Mouse (Mus musculus) CH12.LX (cell line): ENCODE results near the gene Cnih3. TPM values are rescaled to one million over a fixed set of nuclear protein-coding genes. Genes with fewer than 3 reads are reported as not detected.

Source experiments
- DNase-seq: peaks from one replicate; pipeline ENCODE4 v3.0.0-alpha.2; 2013; ENCODE audit errors: extremely low read depth
- H3K27ac ChIP-seq: 2 replicates; pipeline ENCODE4 v1.5.1; 2012; ENCODE audit warnings: low read depth, mild to moderate bottlenecking, control low read depth, moderate library complexity; ENCODE audit not compliant: insufficient read depth
- H3K27me3 ChIP-seq: replicated peaks from 2 replicates; pipeline ENCODE3; 2012; ENCODE audit warnings: inconsistent platforms
- H3K36me3 ChIP-seq, 2 experiments: replicated peaks in 1 of 2; 2 replicates each; pipeline versions ENCODE3 to v1.6.1; 2012; ENCODE audit warnings: inconsistent platforms in 1 of 2, low read length in 1 of 2, mild to moderate bottlenecking in 1 of 2, mixed read lengths in 1 of 2, moderate library complexity in 1 of 2; ENCODE audit not compliant: control insufficient read depth in 1 of 2, insufficient read depth in 1 of 2
- H3K4me1 ChIP-seq, 2 experiments: 2 replicates each; pipeline ENCODE4 v1.6.1; 2012; ENCODE audit warnings: inconsistent platforms in 1 of 2, moderate library complexity in 1 of 2; ENCODE audit not compliant: insufficient read depth in 2 of 2, control insufficient read depth in 1 of 2
- H3K4me2 ChIP-seq: 2 replicates; pipeline ENCODE4 v1.6.1; 2012; ENCODE audit warnings: low read depth, mild to moderate bottlenecking, control low read depth; ENCODE audit not compliant: poor library complexity, insufficient read depth, severe bottlenecking
- H3K4me3 ChIP-seq, 3 experiments: fragments of 150-350 bp in 1 of 3; sonication (generic) in 1 of 3; replicated peaks in 1 of 3; 2 replicates each; pipeline versions ENCODE3 to v1.5.1; 2011 to 2012; ENCODE audit warnings: low read depth in 2 of 3, low read length in 2 of 3, mild to moderate bottlenecking in 2 of 3, moderate library complexity in 2 of 3, control low read depth in 1 of 3, improper control_type of control experiment in 1 of 3, inconsistent platforms in 1 of 3, mixed read lengths in 1 of 3; ENCODE audit not compliant: poor library complexity in 1 of 3
- H3K79me2 ChIP-seq: replicated peaks from 2 replicates; pipeline ENCODE4 v1.6.1; 2012; ENCODE audit warnings: mild to moderate bottlenecking, moderate library complexity; ENCODE audit not compliant: control insufficient read depth, poor library complexity, insufficient read depth, severe bottlenecking; ENCODE audit errors: extremely low read depth
- H3K9ac ChIP-seq: 2 replicates; pipeline ENCODE4 v1.6.1; 2012; ENCODE audit warnings: low read depth, mild to moderate bottlenecking, control low read depth, moderate library complexity; ENCODE audit not compliant: insufficient read depth
- H3K9me3 ChIP-seq: replicated peaks from 2 replicates; pipeline ENCODE3; 2012; ENCODE audit warnings: low read length, inconsistent platforms, mixed read lengths
- BHLHE40 ChIP-seq: IDR thresholded peaks from 2 replicates; pipeline ENCODE4 v1.6.1; 2011; ENCODE audit warnings: mild to moderate bottlenecking, low read depth, low read length, improper control_type of control experiment
- CHD1 ChIP-seq: IDR thresholded peaks from 2 replicates; pipeline ENCODE4 v1.6.1; 2012; ENCODE audit warnings: low read depth, low read length, improper control_type of control experiment, inconsistent platforms
- EP300 ChIP-seq: IDR thresholded peaks from 2 replicates; pipeline ENCODE4 v1.6.1; 2011; ENCODE audit warnings: low read length, improper control_type of control experiment
- HCFC1 ChIP-seq: IDR thresholded peaks from 2 replicates; pipeline ENCODE4 v1.6.1; 2012; ENCODE audit warnings: low read depth, mild to moderate bottlenecking, inconsistent platforms, low read length, improper control_type of control experiment
- IRF4 ChIP-seq: IDR thresholded peaks from 2 replicates; pipeline ENCODE4 v1.6.1; 2014; ENCODE audit warnings: low read depth, mild to moderate bottlenecking, inconsistent platforms, low read length, improper control_type of control experiment
- MAX ChIP-seq: IDR thresholded peaks from 2 replicates; pipeline ENCODE4 v1.6.1; 2011; ENCODE audit warnings: low read length, improper control_type of control experiment
- MEF2A ChIP-seq: IDR thresholded peaks from 2 replicates; pipeline ENCODE4 v1.6.1; 2014; ENCODE audit warnings: low read depth, mild to moderate bottlenecking, inconsistent platforms, low read length, improper control_type of control experiment, borderline replicate concordance
- NRF1 ChIP-seq: IDR thresholded peaks from 2 replicates; pipeline ENCODE4 v1.6.1; 2014; ENCODE audit warnings: low read depth, mild to moderate bottlenecking, inconsistent platforms, low read length, improper control_type of control experiment, moderate library complexity
- POLR2A ChIP-seq: IDR thresholded peaks from 2 replicates; pipeline ENCODE4 v1.6.1; 2011; ENCODE audit warnings: low read depth, mild to moderate bottlenecking, improper control_type of control experiment, low read length
- POLR2AphosphoS2 ChIP-seq: IDR thresholded peaks from 2 replicates; pipeline ENCODE4 v1.6.1; 2011; ENCODE audit warnings: low read depth, low read length, improper control_type of control experiment
- SMC3 ChIP-seq: IDR thresholded peaks from 2 replicates; pipeline ENCODE4 v1.6.1; 2011; ENCODE audit warnings: low read depth, low read length, improper control_type of control experiment
- TCF12 ChIP-seq: IDR thresholded peaks from 2 replicates; pipeline ENCODE4 v1.6.1; 2014; ENCODE audit warnings: low read depth, mild to moderate bottlenecking, inconsistent platforms, low read length, improper control_type of control experiment
- UBTF ChIP-seq: IDR thresholded peaks from 2 replicates; pipeline ENCODE4 v1.6.1; 2012; ENCODE audit warnings: low read depth, mild to moderate bottlenecking, inconsistent platforms, low read length, improper control_type of control experiment, moderate library complexity
- USF2 ChIP-seq: conservative IDR thresholded peaks from 2 replicates; pipeline ENCODE4 v1.6.1; 2011; ENCODE audit warnings: low read depth, low read length, improper control_type of control experiment
- ZC3H11A ChIP-seq: IDR thresholded peaks from 2 replicates; pipeline ENCODE4 v1.6.1; 2012; ENCODE audit warnings: low read depth, mild to moderate bottlenecking, inconsistent platforms, low read length, improper control_type of control experiment
- ZMIZ1 ChIP-seq: IDR thresholded peaks from 2 replicates; pipeline ENCODE4 v1.6.1; 2012; ENCODE audit warnings: low read depth, mild to moderate bottlenecking, inconsistent platforms, low read length, improper control_type of control experiment
- dilution Hi-C: fragments of 300-500 bp; cut with MboI; formaldehyde crosslinking; loops from 2 replicates; pipeline ENCODE4 v1.14.3; 2020; ENCODE audit warnings: low sequenced_read_pairs; ENCODE audit not compliant: extremely low pct_unique_long_range_greater_than_20kb, extremely low pct_ligation_motif_present
- in situ Hi-C: fragments of 300-500 bp; cut with MboI; formaldehyde crosslinking; loops from 3 replicates; pipeline ENCODE4 v1.14.3; 2019; ENCODE audit warnings: low sequenced_read_pairs, low pct_ligation_motif_present, low pct_unique_long_range_greater_than_20kb, mixed read lengths
- polyA plus RNA-seq: library from polyadenylated mRNA; unstranded; fragments of >175 nt; gene quantifications from 2 replicates; pipeline ENCODE4 v1.2.1, GENCODE M21; 2012; ENCODE audit warnings: low read depth; ENCODE audit not compliant: insufficient read length
- total RNA-seq, 2 experiments: library from RNA; depleted of rRNA; stranded (reverse); fragments of 300-350 nt in 1 of 2; fragments of >200 nt in 1 of 2; gene quantifications; 2 replicates each; pipeline ENCODE4 v1.2.3; 2012 to 2014

The Cnih3 gene
- total and polyA plus RNA-seq, 3 experiments: not detected

DNA sequence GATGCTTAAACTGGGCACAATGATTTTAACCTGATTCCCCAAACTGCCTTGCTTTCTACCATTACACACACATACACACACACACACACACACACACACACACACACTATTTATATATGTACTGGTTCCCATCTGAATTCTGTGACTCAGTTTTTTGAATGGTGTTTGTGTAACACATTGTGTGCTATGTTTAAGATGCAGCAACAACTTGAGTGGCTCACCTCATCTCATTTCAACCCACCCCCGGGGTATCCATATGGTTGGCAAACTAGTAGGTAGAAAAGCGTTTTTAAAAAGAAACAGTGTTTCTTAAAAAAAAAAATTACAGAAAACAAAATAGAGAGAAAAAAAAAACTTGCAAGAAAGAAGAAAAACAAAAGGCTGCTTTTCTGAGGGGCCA is 107.9 kb downstream of the Cnih3 start:
- Histone ChIP-seq H3K9me3 (peaks cover 5% of the 10 kb centered on the region), H3K9ac (no peak overlapping the region), H3K27me3 (no peaks in the 10 kb centered on the region), H3K4me3 (no peak overlapping the region), H3K79me2 (no peaks in the 10 kb centered on the region), H3K27ac (no peak overlapping the region), H3K4me1 (peaks cover 6 to 38% of the 10 kb centered on the region in 2 experiments), H3K4me2 (no peak overlapping the region), H3K36me3 (no peaks in the 10 kb centered on the region)
- TF ChIP-seq TCF12 (no peak), POLR2AphosphoS2 (no peak), SMC3 (no peak), MAX (no peak), HCFC1 (no peak), UBTF (no peak), USF2 (no peak), EP300 (no peak)
- in situ Hi-C loops (no loop called here), dilution Hi-C loops (no loop called here)
- no peak for DNase-seq

- H3K9me3 ChIP-seq: peaks cover 5% of the 10 kb centered on the region
- H3K27ac ChIP-seq: no peak overlapping the region
- no peaks in the 10 kb centered on the region for H3K79me2 ChIP-seq
- no peak for DNase-seq
- H3K36me3 ChIP-seq: no peaks in the 10 kb centered on the region
- no peak for TF ChIP-seq MEF2A
- no peak for TF ChIP-seq EP300
- no peak for TF ChIP-seq CHD1
- TF ChIP-seq POLR2A: no peak
- no peak for TF ChIP-seq HCFC1
- TF ChIP-seq ZMIZ1: no peak
- TF ChIP-seq TCF12: no peak
- TF ChIP-seq NRF1: no peak
- TF ChIP-seq POLR2AphosphoS2: no peak
- no peak for TF ChIP-seq MAX
- TF ChIP-seq IRF4: no peak
- no peak for TF ChIP-seq ZC3H11A
- TF ChIP-seq BHLHE40: no peak
- TF ChIP-seq, all 38 proteins: peak for 0
- Histone ChIP-seq H3K4me3 (no peak overlapping the region), H3K4me1 (peaks cover 6 to 38% of the 10 kb centered on the region in 2 experiments), H3K27me3 (no peaks in the 10 kb centered on the region), H3K9ac (no peak overlapping the region), H3K4me2 (no peak overlapping the region)
- in situ Hi-C loops: no loop called here
- dilution Hi-C loops: no loop called here
These were observed 109.1 kb downstream of the Cnih3 start for GRCm38 (mm10) chr1:181461484-181461883.
